Mouse (Mus musculus) inflammation-experienced regulatory T-cells, adult 6 months (primary cell): ENCODE results near the gene Pramel4. TPM values are rescaled to one million over a fixed set of nuclear protein-coding genes. Genes with fewer than 3 reads are reported as not detected.
"Not testable (repeated sequence)": the region's sequence is repeated elsewhere in the genome, so short reads cannot be mapped to it uniquely, and the experiment has no call there.

ENCODE experiments used
- ATAC-seq: one replicate; pipeline ENCODE4 v1.8.0; 2017
- polyA plus RNA-seq, 3 experiments: library from polyadenylated mRNA; unstranded; fragments of 100-300 nt; shearing (Covaris generic); gene quantifications; one replicate each; pipeline ENCODE4 v1.2.1; 2017

Pramel4 gene
- polyA plus RNA-seq = under 1 TPM in 1 of 3 experiments, not detected in 2; 0.77 TPM

GRCm38 (mm10) chr4:144058826-144059225 lies at the start of gene Pramel4:
Gene Pramel4 (plus strand): TSS chr4:144059126.
- not testable (repeated sequence) for ATAC-seq

GRCm38 (mm10) chr4:144106174-144106573 lies 47.2 kb downstream of the Pramel4 start, which contains the start of gene Gm13102:
Gene Gm13102 (plus strand): TSS chr4:144106474.
- not testable (repeated sequence) for ATAC-seq

Other genes starting within 250 kb of the Pramel4 start
- not detected for gene Gm13084, start 243.0 kb upstream of the Pramel4 start, polyA plus RNA-seq
- gene Gm13103, start 212.6 kb upstream of the Pramel4 start, polyA plus RNA-seq = not detected
- not detected for gene Pramef6, start 158.7 kb upstream of the Pramel4 start, polyA plus RNA-seq
- not detected for gene Pramef25, start 108.1 kb upstream of the Pramel4 start, polyA plus RNA-seq
- gene Gm13101, start 92.2 kb upstream of the Pramel4 start, polyA plus RNA-seq = not detected
- not detected for gene Pramef17, start 64.8 kb upstream of the Pramel4 start, polyA plus RNA-seq
- not detected for gene Gm13102, start 47.3 kb downstream of the Pramel4 start, polyA plus RNA-seq
- gene Oog3, start 103.5 kb downstream of the Pramel4 start, polyA plus RNA-seq = not detected
- gene Oog2, start 131.6 kb downstream of the Pramel4 start, polyA plus RNA-seq = not detected
- gene C87977, start 154.2 kb downstream of the Pramel4 start, polyA plus RNA-seq = not detected
- gene Pramel5, start 221.4 kb downstream of the Pramel4 start, polyA plus RNA-seq = not detected